Mouse (Mus musculus) adrenal gland (tissue): ENCODE results near the gene Gm47189.
"Not testable (repeated sequence)": the region's sequence is repeated elsewhere in the genome, so short reads cannot be mapped to it uniquely, and the experiment has no call there.

Experiments
- intact Hi-C: fragments of 180-260 bp; cut with DNase I; formaldehyde crosslinking; loops from one replicate; pipeline ENCODE4 v1.15.1; 2025
- long read RNA-seq, 2 experiments: library from polyadenylated mRNA; unstranded; transcript quantifications; one replicate each; pipeline ENCODE4 v2.0.0; 2020; ENCODE audit warnings: borderline replicate concordance in 1 of 2; ENCODE audit not compliant: insufficient replicate concordance in 1 of 2

Gm47189 gene
- long read RNA-seq, experiment 1 = 0 reads
- long read RNA-seq, experiment 2 = 0 reads

DNA sequence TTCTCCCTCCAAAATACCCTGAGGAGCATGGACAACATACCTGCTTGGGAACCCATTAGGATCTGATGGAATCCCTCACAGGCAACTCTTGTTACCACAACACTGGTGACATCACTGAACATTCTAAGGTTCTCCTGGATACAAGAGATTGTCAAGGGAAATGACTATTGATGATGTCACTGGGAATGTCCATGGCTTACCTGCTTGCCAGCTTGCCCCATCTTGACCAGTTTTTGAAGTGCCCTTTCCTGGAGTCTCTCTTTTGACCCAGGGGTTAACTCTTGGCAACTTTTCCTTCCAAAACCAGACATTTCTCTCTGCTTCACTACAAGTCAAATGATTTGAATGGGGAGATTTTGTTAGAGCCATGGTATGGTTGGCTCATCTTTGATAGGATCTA lies at the start of gene Gm47189:
Gm47189 (minus strand) TSS at position 101 of the 400 bp plus-strand sequence.
- intact Hi-C loops = not testable (repeated sequence)

DNA sequence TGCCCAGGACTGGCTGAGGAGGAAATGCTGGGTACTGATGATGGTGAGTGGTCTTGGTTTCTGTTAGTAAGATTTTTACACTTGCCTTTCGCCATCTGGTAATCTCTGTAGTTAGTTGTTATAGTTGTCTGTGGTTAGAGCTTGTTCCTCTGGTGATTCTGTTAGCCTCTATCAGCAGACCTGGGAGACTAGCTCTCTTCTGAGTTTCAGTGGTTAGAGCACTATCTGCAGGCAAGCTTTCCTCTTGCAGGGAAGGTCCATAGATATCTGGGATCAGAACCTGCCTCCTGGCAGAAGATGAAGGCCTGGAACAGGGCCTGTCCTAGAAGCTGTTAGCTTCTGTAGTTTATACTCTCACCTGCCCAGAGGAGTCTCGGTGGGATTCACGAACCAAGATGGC lies 16.3 kb downstream of the Gm47189 start:
- intact Hi-C loops = not testable (repeated sequence)

DNA sequence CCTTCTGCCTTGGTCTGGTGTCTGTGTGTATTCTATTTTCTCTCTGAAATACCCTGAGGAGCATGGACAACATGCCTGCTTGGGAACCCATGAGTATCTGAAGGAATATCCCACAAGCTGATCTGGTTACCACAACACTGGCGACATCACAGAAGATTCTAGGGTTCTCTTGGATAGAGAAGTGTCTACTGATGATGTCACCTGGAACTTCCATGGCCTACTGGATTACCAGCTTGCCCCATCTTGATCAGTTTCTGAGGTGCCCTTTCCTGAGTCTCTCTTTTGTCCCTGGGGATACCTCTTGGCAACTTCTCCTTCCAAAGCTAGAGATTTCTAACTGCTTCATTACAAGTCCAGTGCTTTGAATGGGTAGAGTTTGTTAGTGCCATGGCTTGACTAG lies 21.7 kb downstream of the Gm47189 start, which contains the start of gene Gm7929:
Gm7929 (minus strand) TSS at position 101 of the 400 bp plus-strand sequence.
- intact Hi-C loops = not testable (repeated sequence)

DNA sequence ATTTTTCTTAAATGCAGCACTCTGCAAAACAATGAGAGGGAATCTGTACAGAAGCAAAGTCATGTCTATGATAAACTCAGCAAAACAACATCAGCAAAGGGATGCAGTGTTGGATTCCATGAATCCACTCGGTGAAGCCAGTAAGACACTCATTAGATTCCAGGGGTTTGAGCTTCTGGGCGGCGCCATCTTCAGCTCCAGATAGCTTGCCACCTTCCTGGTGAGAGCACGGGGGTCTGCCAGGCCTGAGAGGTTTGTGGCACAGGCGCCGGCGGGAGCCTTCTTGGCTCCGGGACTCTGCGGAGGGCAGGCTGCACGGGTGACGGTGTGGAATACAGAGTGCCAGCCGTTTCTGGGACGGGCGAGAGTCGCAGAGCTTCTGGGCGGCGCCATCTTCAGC lies 48.8 kb downstream of the Gm47189 start:
- intact Hi-C loops = not testable (repeated sequence)

DNA sequence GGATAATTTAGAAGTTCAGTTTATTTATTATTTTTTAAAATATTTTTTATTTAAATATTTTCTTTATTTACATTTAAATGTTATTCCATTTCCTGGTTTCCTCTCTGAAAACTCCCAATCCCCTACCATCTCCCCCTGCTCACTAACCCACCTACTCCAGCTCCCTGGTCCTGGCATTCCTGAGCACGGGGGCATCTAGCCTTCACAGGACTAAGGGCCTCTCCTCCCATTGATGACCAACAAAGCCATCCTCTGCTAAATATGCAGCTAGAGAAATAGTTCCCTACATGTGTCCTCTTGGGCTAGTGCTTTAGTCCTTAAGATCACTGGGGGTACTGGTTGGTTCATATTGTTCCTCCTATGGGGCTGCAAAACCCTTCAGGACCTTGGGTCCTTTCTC lies 55.1 kb downstream of the Gm47189 start:
- intact Hi-C loops = not testable (repeated sequence)
